Mouse (Mus musculus) spleen, adult 2 months (tissue): ENCODE results near the gene Eif4g1. TPM values are rescaled to one million over a fixed set of nuclear protein-coding genes. Genes with fewer than 3 reads are reported as not detected.

Experiments
- DNase-seq, 2 experiments: peaks; one replicate each; pipeline versions ENCODE4 v3.0.0 to v3.0.0-alpha.2; 2012 to 2021; ENCODE audit warnings: low spot score in 2 of 2, low read depth in 1 of 2
- H3K27ac ChIP-seq: fragments of 200-500 bp; 2 replicates; pipeline ENCODE4 v1.5.1; 2012; ENCODE audit warnings: low read length, inconsistent platforms; ENCODE audit not compliant: insufficient read depth
- H3K27me3 ChIP-seq: fragments of 200-500 bp; 2 replicates; pipeline ENCODE4 v1.6.1; 2012; ENCODE audit warnings: mild to moderate bottlenecking, moderate library complexity, low read length, inconsistent platforms; ENCODE audit not compliant: control insufficient read depth, insufficient read depth
- H3K36me3 ChIP-seq: fragments of 200-500 bp; 2 replicates; pipeline ENCODE4 v1.6.1; 2012; ENCODE audit warnings: mild to moderate bottlenecking, low read length, inconsistent platforms; ENCODE audit not compliant: control insufficient read depth, insufficient read depth
- H3K4me1 ChIP-seq: fragments of 200-500 bp; 2 replicates; pipeline ENCODE4 v1.6.1; 2011; ENCODE audit warnings: inconsistent platforms; ENCODE audit not compliant: control insufficient read depth, insufficient read depth, insufficient read length
- H3K4me3 ChIP-seq: fragments of 200-500 bp; 2 replicates; pipeline ENCODE4 v1.5.1; 2011; ENCODE audit warnings: mild to moderate bottlenecking, inconsistent platforms; ENCODE audit not compliant: insufficient read depth, insufficient read length; ENCODE audit errors: extremely low read depth
- CTCF ChIP-seq: fragments of 200-500 bp; IDR thresholded peaks from 2 replicates; pipeline ENCODE4 v1.5.1; 2011; ENCODE audit warnings: mild to moderate bottlenecking, inconsistent platforms; ENCODE audit not compliant: insufficient read depth, insufficient read length, insufficient replicate concordance; ENCODE audit errors: extremely low read depth
- POLR2A ChIP-seq: fragments of 200-500 bp; IDR thresholded peaks from 2 replicates; pipeline ENCODE4 v1.6.1; 2011; ENCODE audit warnings: low read depth, low read length, inconsistent platforms
- WGBS: fragments of 180-500 bp; shearing (Covaris S2); methylation state at CpG from one replicate; pipeline ENCODE4 v1.1.7; 2018; 5-methylcytosine and 5-hydroxymethylcytosine counted together
- polyA plus RNA-seq: library from polyadenylated mRNA; depleted of rRNA; stranded (reverse); fragments of >200 nt; gene quantifications from 2 replicates; pipeline ENCODE4 v1.2.3, GENCODE M21; 2012

Eif4g1 gene
- polyA plus RNA-seq, 1 experiment: 257 TPM

- no peaks in the 10 kb centered on the region for H3K27me3 ChIP-seq
- peaks cover 2% of the 10 kb centered on the region for H3K36me3 ChIP-seq
- peak overlapping the region; percentile 41 for H3K27ac ChIP-seq
- 2% methylated on average over 8 of the region's 8 CpGs for WGBS
- TF ChIP-seq CTCF (no peak), POLR2A (no peak)
- no peak for DNase-seq
- peaks cover 4% of the 10 kb centered on the region; the same call in 1 of the 2 replicates for H3K4me1 ChIP-seq
- H3K4me3 ChIP-seq: peak overlapping the region; percentile 68; the same call in 1 of the 2 replicates
Measured at GRCm38 (mm10) chr16:20716841-20717180, 48.7 kb downstream of the Eif4g1 start.

- peak within 1 kb of the TSS; percentile 84 for H3K27ac ChIP-seq
- no peaks in the 10 kb centered on the region for H3K27me3 ChIP-seq
- under 1% methylated on average over 62 of the region's 62 CpGs for WGBS
- peaks cover 2% of the 10 kb centered on the region for H3K36me3 ChIP-seq
- TF ChIP-seq CTCF (peak; percentile 70; the same call in 1 of the 2 replicates), POLR2A (peak; percentile 12; the same call in 1 of the 2 replicates)
- peaks cover 4% of the 10 kb centered on the region; the same call in 1 of the 2 replicates for H3K4me1 ChIP-seq
- peak within 1 kb of the TSS; percentile 74 for H3K4me3 ChIP-seq
- DNase-seq: peak; percentile 94
Measured at GRCm38 (mm10) chr16:20717181-20717977, 49.3 kb downstream of the Eif4g1 start, which contains the start of the genes Polr2h and Clcn2. Gene Polr2h, plus strand, starts transcription at chr16:20717665. Gene Clcn2, minus strand, starts transcription at chr16:20717746.

- Histone ChIP-seq H3K4me3 (peak overlapping the region; percentile 68), H3K4me1 (peaks cover 4% of the 10 kb centered on the region; the same call in 1 of the 2 replicates), H3K27ac (peak overlapping the region; percentile 84), H3K27me3 (no peaks in the 10 kb centered on the region), H3K36me3 (peaks cover 2% of the 10 kb centered on the region)
- TF ChIP-seq POLR2A (no peak), CTCF (no peak)
- 2% methylated on average over 18 of the region's 18 CpGs for WGBS
- no peak for DNase-seq
Measured at GRCm38 (mm10) chr16:20717978-20718670, 50.0 kb downstream of the Eif4g1 start.

- no peak for DNase-seq
- H3K4me1 ChIP-seq: peaks cover 4% of the 10 kb centered on the region; the same call in 1 of the 2 replicates
- H3K4me3 ChIP-seq: no peak overlapping the region
- H3K27ac ChIP-seq: no peak overlapping the region
- no peak for TF ChIP-seq POLR2A
- TF ChIP-seq CTCF: no peak
- H3K27me3 ChIP-seq: no peaks in the 10 kb centered on the region
- H3K36me3 ChIP-seq: peaks cover 2% of the 10 kb centered on the region
- 88% methylated on average over 10 of the region's 10 CpGs for WGBS
Measured at GRCm38 (mm10) chr16:20721808-20722207, 53.7 kb downstream of the Eif4g1 start.

GRCm38 (mm10) chr16:20722736-20723135, 54.6 kb downstream of the Eif4g1 start:
- H3K27ac ChIP-seq: no peak overlapping the region
- peaks cover 2% of the 10 kb centered on the region for H3K36me3 ChIP-seq
- H3K4me3 ChIP-seq: no peak overlapping the region
- TF ChIP-seq CTCF (no peak), POLR2A (no peak)
- H3K4me1 ChIP-seq: peaks cover 4% of the 10 kb centered on the region; the same call in 1 of the 2 replicates
- DNase-seq: no peak
- WGBS: 92% methylated on average over 4 of the region's 4 CpGs
- no peaks in the 10 kb centered on the region for H3K27me3 ChIP-seq

GRCm38 (mm10) chr16:20723247-20723646, 55.1 kb downstream of the Eif4g1 start:
- WGBS: 92% methylated on average over 4 of the region's 4 CpGs
- Histone ChIP-seq H3K27me3 (no peaks in the 10 kb centered on the region), H3K4me1 (peaks cover 4% of the 10 kb centered on the region; the same call in 1 of the 2 replicates), H3K36me3 (peaks cover 2% of the 10 kb centered on the region), H3K27ac (no peak overlapping the region), H3K4me3 (no peak overlapping the region)
- TF ChIP-seq CTCF (no peak), POLR2A (no peak)
- no peak for DNase-seq

- H3K4me1 ChIP-seq: no peaks in the 10 kb centered on the region
- WGBS: 38% methylated on average over 5 of the region's 5 CpGs
- H3K27me3 ChIP-seq: no peaks in the 10 kb centered on the region
- TF ChIP-seq CTCF (peak; percentile 37; the same call in 1 of the 2 replicates), POLR2A (no peak)
- peaks cover 2% of the 10 kb centered on the region for H3K36me3 ChIP-seq
- H3K4me3 ChIP-seq: no peak overlapping the region
- no peak for DNase-seq
- H3K27ac ChIP-seq: no peak overlapping the region
Measured at GRCm38 (mm10) chr16:20724338-20724748, 56.2 kb downstream of the Eif4g1 start.
